Mouse (Mus musculus): Measurements from ENCODE around the gene Aldh1b1. TPM values are rescaled to one million over a fixed set of nuclear protein-coding genes. Genes with fewer than 3 reads are reported as not detected.

Gene Aldh1b1
- polyA plus RNA-seq, 1 experiment from 2014 or later, result 91.5 TPM

DNA sequence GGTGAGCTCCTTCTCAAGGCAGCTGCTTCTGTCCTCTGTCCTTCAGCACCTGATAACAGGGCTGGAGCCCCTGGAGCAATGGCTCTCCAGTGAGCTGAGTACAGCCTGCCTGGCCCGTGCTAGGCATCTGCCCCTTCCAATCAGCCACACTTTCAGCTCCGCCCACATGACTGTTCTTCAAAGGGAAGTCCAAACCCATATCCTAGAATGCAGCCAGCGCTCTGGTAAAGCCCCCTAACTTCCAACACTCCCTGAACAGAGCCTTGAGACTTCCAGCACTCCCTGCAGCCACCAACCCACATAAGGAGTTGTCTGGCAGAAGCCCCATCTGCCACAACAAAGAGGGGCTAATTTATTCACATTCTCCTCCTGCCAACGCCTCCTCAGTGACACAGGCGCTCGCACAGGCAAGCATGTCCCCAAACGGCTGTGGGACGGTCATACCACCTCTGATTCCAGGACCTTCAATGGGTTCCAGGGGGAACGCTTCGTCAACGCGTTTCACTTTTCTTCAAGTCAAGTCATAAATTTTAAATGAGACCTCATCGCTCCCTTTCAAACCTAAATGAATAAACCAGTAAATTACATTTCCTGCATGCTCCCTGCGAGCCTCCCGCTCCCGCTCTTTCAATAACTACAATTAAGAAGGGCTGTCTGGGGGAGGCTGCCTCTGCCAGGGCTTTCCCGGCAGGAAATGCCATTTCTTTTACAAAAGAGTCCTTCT, 20.5 kb downstream of the Aldh1b1 start:
- 6% methylated on average over 17 of the region's 17 CpGs for WGBS (ENCODE audit: insufficient replicate concordance)
- Histone ChIP-seq H3K9ac (replicated peaks) (0 out of 2 replicates have a peak overlapping the region, but pooled peaks have one; percentile 26), H3K36me3 (replicated peaks; ENCODE audit: insufficient read depth, low read length) (no peaks in the 10 kb centered on the region), H3K4me3 (ENCODE audit: low read depth, low read length) (0 out of 2 replicates have a peak overlapping the region, but pooled peaks have one; percentile 10), H3K4me2 (ENCODE audit: low read depth, low read length) (peak overlapping the region; percentile 62), H3K27ac (ENCODE audit: low read depth) (no peak overlapping the region), H3K9me3 (ENCODE audit: low read length) (no peaks in the 10 kb centered on the region), H3K27me3 (ENCODE audit: insufficient read depth, low read length) (peaks cover 9% of the 10 kb centered on the region), H3K4me1 (ENCODE audit: insufficient read depth) (peaks cover 3% of the 10 kb centered on the region; the same call in 1 of the 2 replicates)
- no peak for ATAC-seq
- no peak for TF ChIP-seq CTCF (IDR thresholded peaks at IDR 0.05; ENCODE audit: low read depth)
- no peak for TF ChIP-seq EP300 (IDR thresholded peaks at IDR 0.05; ENCODE audit: low read depth)
- DNase-seq, result no peak

- H3K36me3 ChIP-seq (replicated peaks; ENCODE audit: insufficient read depth, low read length), result no peaks in the 10 kb centered on the region
- no peaks in the 10 kb centered on the region for H3K9me3 ChIP-seq (ENCODE audit: low read length)
- 0 out of 2 replicates have a peak overlapping the region, but pooled peaks have one; percentile 10 for H3K4me3 ChIP-seq (ENCODE audit: low read depth, low read length)
- peak overlapping the region; percentile 62 for H3K4me2 ChIP-seq (ENCODE audit: low read depth, low read length)
- peak; percentile 87 for TF ChIP-seq CTCF (IDR thresholded peaks at IDR 0.05; ENCODE audit: low read depth)
- TF ChIP-seq EP300 (IDR thresholded peaks at IDR 0.05; ENCODE audit: low read depth), result no peak
- H3K4me1 ChIP-seq (ENCODE audit: insufficient read depth), result peaks cover 3% of the 10 kb centered on the region; the same call in 1 of the 2 replicates
- ATAC-seq (peak; percentile 85), DNase-seq (peak; percentile 79)
- H3K27ac ChIP-seq (ENCODE audit: low read depth), result no peak overlapping the region
- H3K27me3 ChIP-seq (ENCODE audit: insufficient read depth, low read length), result peaks cover 18% of the 10 kb centered on the region
- H3K9ac ChIP-seq (replicated peaks), result no peak overlapping the region
- 31% methylated on average over 8 of the region's 8 CpGs for WGBS (ENCODE audit: insufficient replicate concordance)
Measured at GRCm38 (mm10) chr4:45820074-45820830, 21.4 kb downstream of the Aldh1b1 start.

- H3K27ac ChIP-seq (ENCODE audit: low read depth), result no peak overlapping the region
- 37% methylated on average over 3 of the region's 3 CpGs for WGBS (ENCODE audit: insufficient replicate concordance)
- no peaks in the 10 kb centered on the region for H3K36me3 ChIP-seq (replicated peaks; ENCODE audit: insufficient read depth, low read length)
- DNase-seq (no peak), ATAC-seq (no peak)
- peaks cover 3% of the 10 kb centered on the region; the same call in 1 of the 2 replicates for H3K4me1 ChIP-seq (ENCODE audit: insufficient read depth)
- H3K4me2 ChIP-seq (ENCODE audit: low read depth, low read length), result no peak overlapping the region
- H3K4me3 ChIP-seq (ENCODE audit: low read depth, low read length), result no peak overlapping the region
- TF ChIP-seq EP300 (IDR thresholded peaks at IDR 0.05; ENCODE audit: low read depth) (no peak), CTCF (IDR thresholded peaks at IDR 0.05; ENCODE audit: low read depth) (peak; percentile 29; the same call in 1 of the 2 replicates)
- no peaks in the 10 kb centered on the region for H3K9me3 ChIP-seq (ENCODE audit: low read length)
- H3K9ac ChIP-seq (replicated peaks), result no peak overlapping the region
- peaks cover 33% of the 10 kb centered on the region for H3K27me3 ChIP-seq (ENCODE audit: insufficient read depth, low read length)
Measured at GRCm38 (mm10) chr4:45821995-45822394, 23.2 kb downstream of the Aldh1b1 start.

GRCm38 (mm10) chr4:45822781-45823575, 24.2 kb downstream of the Aldh1b1 start:
- DNase-seq (no peak), ATAC-seq (no peak)
- H3K4me2 ChIP-seq (ENCODE audit: low read depth, low read length), result no peak overlapping the region
- H3K27me3 ChIP-seq (ENCODE audit: insufficient read depth, low read length), result peaks cover 42% of the 10 kb centered on the region
- 44% methylated on average over 11 of the region's 11 CpGs for WGBS (ENCODE audit: insufficient replicate concordance)
- TF ChIP-seq CTCF (IDR thresholded peaks at IDR 0.05; ENCODE audit: low read depth) (no peak), EP300 (IDR thresholded peaks at IDR 0.05; ENCODE audit: low read depth) (no peak)
- no peak overlapping the region for H3K4me3 ChIP-seq (ENCODE audit: low read depth, low read length)
- H3K36me3 ChIP-seq (replicated peaks; ENCODE audit: insufficient read depth, low read length), result no peaks in the 10 kb centered on the region
- no peak overlapping the region for H3K27ac ChIP-seq (ENCODE audit: low read depth)
- H3K9me3 ChIP-seq (ENCODE audit: low read length), result no peaks in the 10 kb centered on the region
- peaks cover 3% of the 10 kb centered on the region; the same call in 1 of the 2 replicates for H3K4me1 ChIP-seq (ENCODE audit: insufficient read depth)
- H3K9ac ChIP-seq (replicated peaks), result no peak overlapping the region

GRCm38 (mm10) chr4:45824049-45824760, 25.4 kb downstream of the Aldh1b1 start:
- peaks cover 3% of the 10 kb centered on the region; the same call in 1 of the 2 replicates for H3K4me1 ChIP-seq (ENCODE audit: insufficient read depth)
- no peak overlapping the region for H3K9ac ChIP-seq (replicated peaks)
- H3K27me3 ChIP-seq (ENCODE audit: insufficient read depth, low read length), result peaks cover 52% of the 10 kb centered on the region
- ATAC-seq (no peak), DNase-seq (no peak)
- WGBS (ENCODE audit: insufficient replicate concordance), result 13% methylated on average over 10 of the region's 10 CpGs
- H3K36me3 ChIP-seq (replicated peaks; ENCODE audit: insufficient read depth, low read length), result no peaks in the 10 kb centered on the region
- H3K27ac ChIP-seq (ENCODE audit: low read depth), result no peak overlapping the region
- H3K4me3 ChIP-seq (ENCODE audit: low read depth, low read length), result no peak overlapping the region
- TF ChIP-seq CTCF (IDR thresholded peaks at IDR 0.05; ENCODE audit: low read depth), result no peak
- no peak for TF ChIP-seq EP300 (IDR thresholded peaks at IDR 0.05; ENCODE audit: low read depth)
- H3K4me2 ChIP-seq (ENCODE audit: low read depth, low read length), result no peak overlapping the region
- no peaks in the 10 kb centered on the region for H3K9me3 ChIP-seq (ENCODE audit: low read length)
